Mouse (Mus musculus) lung, embryonic 14.5 days (tissue): Measurements from ENCODE around the gene Edem3. TPM values are rescaled to one million over a fixed set of nuclear protein-coding genes. Genes with fewer than 3 reads are reported as not detected.

Source experiments
- ATAC-seq: fragments of 200-750 bp; cut with Nextera tagmentation; 2 replicates; pipeline ENCODE4 v1.8.0; 2017; ENCODE audit warnings: mild to moderate bottlenecking, moderate TSS enrichment, moderate library complexity; ENCODE audit not compliant: insufficient read depth
- DNase-seq: peaks from one replicate; pipeline ENCODE4 v3.0.0-alpha.2; 2015
- H3K27ac ChIP-seq: fragments of 300-500 bp; sonication (generic); 2 replicates; pipeline ENCODE4 v1.5.1; 2014; ENCODE audit warnings: low read depth, mild to moderate bottlenecking, moderate library complexity
- H3K27me3 ChIP-seq: fragments of 300-500 bp; sonication (generic); 2 replicates; pipeline ENCODE4 v1.6.1; 2014; ENCODE audit warnings: low read length, control low read depth; ENCODE audit not compliant: insufficient read depth
- H3K36me3 ChIP-seq: fragments of 300-500 bp; sonication (generic); 2 replicates; pipeline ENCODE4 v1.6.1; 2014; ENCODE audit warnings: control low read depth; ENCODE audit not compliant: insufficient read depth
- H3K4me1 ChIP-seq: fragments of 300-500 bp; sonication (generic); 2 replicates; pipeline ENCODE4 v1.6.1; 2014; ENCODE audit warnings: antibody characterized with exemption, control low read depth; ENCODE audit not compliant: insufficient read depth
- H3K4me2 ChIP-seq: fragments of 300-500 bp; sonication (generic); 2 replicates; pipeline ENCODE4 v1.6.1; 2014; ENCODE audit warnings: mild to moderate bottlenecking
- H3K4me3 ChIP-seq: fragments of 300-500 bp; sonication (generic); 2 replicates; pipeline ENCODE4 v1.5.1; 2014; ENCODE audit warnings: low read depth, low read length
- H3K9ac ChIP-seq: fragments of 300-500 bp; sonication (generic); 2 replicates; pipeline ENCODE4 v1.6.1; 2014
- H3K9me3 ChIP-seq: fragments of 300-500 bp; sonication (generic); 2 replicates; pipeline ENCODE4 v1.6.1; 2016; ENCODE audit warnings: low read depth, low read length, control low read depth
- CTCF ChIP-seq: IDR thresholded peaks from 2 replicates; pipeline ENCODE4 v1.5.1; 2016; ENCODE audit warnings: antibody characterized with exemption, low read depth
- WGBS: fragments of 180-500 bp; shearing (Covaris S2); extraction: QIAGEN DNeasy Blood & Tissue Kit; methylation state at CpG from one replicate; pipeline ENCODE4 v1.1.7; 2014; 5-methylcytosine and 5-hydroxymethylcytosine counted together
- polyA plus RNA-seq: library from polyadenylated mRNA; unstranded; fragments of >200 nt; fragmentation: Nextera tagmentation; extraction: Ambion mirVana; gene quantifications from 2 replicates; pipeline ENCODE4 v1.2.1, GENCODE M21; 2014

Edem3 gene
- polyA plus RNA-seq, 1 experiment from 2014 or later = 24.5 TPM

- Histone ChIP-seq H3K4me2 (no peak overlapping the region), H3K9ac (no peak overlapping the region), H3K9me3 (no peaks in the 10 kb centered on the region), H3K4me3 (no peak overlapping the region), H3K27me3 (no peaks in the 10 kb centered on the region), H3K4me1 (peaks cover 12% of the 10 kb centered on the region), H3K27ac (no peak overlapping the region), H3K36me3 (peaks cover 20% of the 10 kb centered on the region)
- TF ChIP-seq CTCF = no peak
- ATAC-seq = no peak
- 70% methylated on average over 6 of the region's 6 CpGs for WGBS
- no peak for DNase-seq
Observed at GRCm38 (mm10) chr1:151758301-151758700, 3.1 kb downstream of the Edem3 start.

- no peak overlapping the region for H3K4me2 ChIP-seq
- H3K36me3 ChIP-seq = peaks cover 20% of the 10 kb centered on the region
- no peak overlapping the region for H3K4me3 ChIP-seq
- no peak for ATAC-seq
- no peaks in the 10 kb centered on the region for H3K27me3 ChIP-seq
- H3K27ac ChIP-seq = no peak overlapping the region
- no peak overlapping the region for H3K9ac ChIP-seq
- no peaks in the 10 kb centered on the region for H3K9me3 ChIP-seq
- DNase-seq = no peak
- TF ChIP-seq CTCF = no peak
- H3K4me1 ChIP-seq = peaks cover 12% of the 10 kb centered on the region
- WGBS = 40% methylated on average over 2 of the region's 2 CpGs
Observed at GRCm38 (mm10) chr1:151758991-151759390, 3.8 kb downstream of the Edem3 start.

DNA sequence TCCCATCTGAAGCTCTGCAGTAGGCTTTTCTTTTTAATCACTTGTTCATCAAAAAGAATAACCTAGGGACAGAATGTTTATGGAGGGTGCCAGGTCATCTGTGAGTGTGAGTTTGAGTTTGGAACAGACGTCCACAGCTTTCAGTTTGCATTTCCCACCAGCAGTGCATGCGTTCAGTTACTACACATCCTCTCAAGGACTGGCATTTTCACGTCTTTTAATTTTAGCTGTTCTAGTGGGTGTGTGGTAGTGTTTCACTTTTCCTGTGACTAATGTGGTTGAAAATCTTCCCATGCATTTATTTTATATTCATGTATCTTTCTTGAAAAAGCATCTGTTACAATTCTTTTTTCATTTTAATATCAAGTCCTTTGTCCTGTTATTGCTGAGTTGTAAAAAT is 9.1 kb downstream of the Edem3 start:
- H3K27ac ChIP-seq = no peak overlapping the region
- no peaks in the 10 kb centered on the region for H3K4me1 ChIP-seq
- DNase-seq (no peak), ATAC-seq (no peak)
- no peaks in the 10 kb centered on the region for H3K27me3 ChIP-seq
- no peak overlapping the region for H3K4me3 ChIP-seq
- H3K4me2 ChIP-seq = no peak overlapping the region
- TF ChIP-seq CTCF = no peak
- 58% methylated on average over 3 of the region's 3 CpGs for WGBS
- H3K9ac ChIP-seq = no peak overlapping the region
- no peaks in the 10 kb centered on the region for H3K9me3 ChIP-seq
- H3K36me3 ChIP-seq = peaks cover 20% of the 10 kb centered on the region

GRCm38 (mm10) chr1:151766166-151766565 is 11.0 kb downstream of the Edem3 start:
- H3K4me3 ChIP-seq = no peak overlapping the region
- H3K36me3 ChIP-seq = peaks cover 17% of the 10 kb centered on the region
- H3K27me3 ChIP-seq = no peaks in the 10 kb centered on the region
- 45% methylated on average over 2 of the region's 2 CpGs for WGBS
- H3K4me1 ChIP-seq = no peaks in the 10 kb centered on the region
- no peak for DNase-seq
- H3K4me2 ChIP-seq = no peak overlapping the region
- ATAC-seq = no peak
- no peak overlapping the region for H3K9ac ChIP-seq
- no peak for TF ChIP-seq CTCF
- H3K27ac ChIP-seq = no peak overlapping the region
- H3K9me3 ChIP-seq = no peaks in the 10 kb centered on the region

GRCm38 (mm10) chr1:151766976-151767654 is 11.9 kb downstream of the Edem3 start:
- DNase-seq (no peak), ATAC-seq (no peak)
- no peaks in the 10 kb centered on the region for H3K27me3 ChIP-seq
- H3K4me2 ChIP-seq = no peak overlapping the region
- 56% methylated on average over 3 of the region's 3 CpGs for WGBS
- H3K4me3 ChIP-seq = no peak overlapping the region
- no peak overlapping the region for H3K27ac ChIP-seq
- H3K9me3 ChIP-seq = no peaks in the 10 kb centered on the region
- no peak for TF ChIP-seq CTCF
- H3K36me3 ChIP-seq = peaks cover 14% of the 10 kb centered on the region; the same call in 1 of the 2 replicates
- H3K4me1 ChIP-seq = no peaks in the 10 kb centered on the region
- no peak overlapping the region for H3K9ac ChIP-seq

GRCm38 (mm10) chr1:151769200-151769913 is 14.2 kb downstream of the Edem3 start:
- Histone ChIP-seq H3K4me3 (no peak overlapping the region), H3K27me3 (no peaks in the 10 kb centered on the region), H3K27ac (no peak overlapping the region), H3K4me1 (no peaks in the 10 kb centered on the region), H3K9me3 (no peaks in the 10 kb centered on the region), H3K9ac (no peak overlapping the region), H3K36me3 (peaks cover 13% of the 10 kb centered on the region; the same call in 1 of the 2 replicates), H3K4me2 (no peak overlapping the region)
- DNase-seq = no peak
- WGBS = 95% methylated on average over 3 of the region's 3 CpGs
- no peak for TF ChIP-seq CTCF
- ATAC-seq = no peak

DNA sequence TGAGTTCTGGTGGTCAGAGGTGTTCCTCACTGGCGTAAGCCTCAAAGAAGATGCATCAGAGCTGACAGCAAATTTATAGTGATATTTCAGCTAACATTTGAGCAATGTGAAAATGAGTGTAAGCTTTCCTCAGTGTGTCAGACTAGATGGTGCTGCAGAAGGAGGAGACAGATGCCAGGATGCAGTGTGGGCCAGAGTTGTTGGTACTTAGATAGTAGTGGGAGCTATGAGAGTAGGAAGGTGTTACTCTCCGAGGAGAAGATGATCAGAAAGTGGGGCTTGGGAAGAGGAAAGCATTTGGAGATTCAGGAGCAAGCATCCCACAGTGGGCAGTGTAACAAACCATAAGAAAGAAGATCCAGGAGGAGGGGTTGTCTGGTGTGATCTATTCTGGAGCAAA is 22.4 kb downstream of the Edem3 start:
- ATAC-seq = no peak
- WGBS = 90% methylated on average over 2 of the region's 2 CpGs
- H3K9ac ChIP-seq = no peak overlapping the region
- no peaks in the 10 kb centered on the region for H3K9me3 ChIP-seq
- no peak overlapping the region for H3K4me2 ChIP-seq
- H3K4me1 ChIP-seq = no peaks in the 10 kb centered on the region
- peaks cover 36% of the 10 kb centered on the region for H3K36me3 ChIP-seq
- no peak overlapping the region for H3K4me3 ChIP-seq
- no peak for DNase-seq
- H3K27ac ChIP-seq = no peak overlapping the region
- no peaks in the 10 kb centered on the region for H3K27me3 ChIP-seq
- no peak for TF ChIP-seq CTCF
